Mouse (Mus musculus) hindbrain, embryonic 14.5 days (tissue): ENCODE results near the gene H2-Ob. TPM values are rescaled to one million over a fixed set of nuclear protein-coding genes. Genes with fewer than 3 reads are reported as not detected.
"Not testable (repeated sequence)": the region's sequence is repeated elsewhere in the genome, so short reads cannot be mapped to it uniquely, and the experiment has no call there.

Experiments used
- ATAC-seq: fragments of 200-750 bp; cut with Nextera tagmentation; 2 replicates; pipeline ENCODE4 v1.8.0; 2017; ENCODE audit warnings: moderate number of reproducible peaks, mild to moderate bottlenecking, moderate TSS enrichment, moderate library complexity; ENCODE audit not compliant: low FRiP score
- DNase-seq: peaks from one replicate; pipeline ENCODE4 v3.0.0-alpha.2; 2015; ENCODE audit warnings: low spot score
- H3K27ac ChIP-seq: fragments of 300-500 bp; sonication (generic); 2 replicates; pipeline ENCODE4 v1.5.1; 2014; ENCODE audit warnings: mild to moderate bottlenecking, moderate library complexity
- H3K27me3 ChIP-seq: fragments of 300-500 bp; sonication (generic); 2 replicates; pipeline ENCODE4 v1.6.1; 2014; ENCODE audit warnings: mild to moderate bottlenecking, low read length, mixed read lengths; ENCODE audit not compliant: control insufficient read depth, insufficient read depth
- H3K36me3 ChIP-seq: fragments of 300-500 bp; sonication (generic); replicated peaks from 2 replicates; pipeline ENCODE4 v1.6.1; 2014; ENCODE audit not compliant: control insufficient read depth, insufficient read depth
- H3K4me1 ChIP-seq: fragments of 300-500 bp; sonication (generic); replicated peaks from 2 replicates; pipeline ENCODE4 v1.6.1; 2014; ENCODE audit warnings: antibody characterized with exemption, low read length, mixed read lengths; ENCODE audit not compliant: control insufficient read depth, insufficient read depth
- H3K4me2 ChIP-seq: fragments of 300-500 bp; sonication (generic); replicated peaks from 2 replicates; pipeline ENCODE4 v1.6.1; 2014; ENCODE audit warnings: mild to moderate bottlenecking, moderate library complexity
- H3K4me3 ChIP-seq: fragments of 300-500 bp; sonication (generic); replicated peaks from 2 replicates; pipeline ENCODE4 v1.5.1; 2014; ENCODE audit warnings: mild to moderate bottlenecking, low read length
- H3K9ac ChIP-seq: fragments of 300-500 bp; sonication (generic); 2 replicates; pipeline ENCODE4 v1.6.1; 2014
- H3K9me3 ChIP-seq: fragments of 300-500 bp; sonication (generic); 2 replicates; pipeline ENCODE4 v1.6.1; 2016; ENCODE audit warnings: low read length; ENCODE audit not compliant: control insufficient read depth
- WGBS: fragments of 180-500 bp; shearing (Covaris S2); extraction: QIAGEN DNeasy Blood & Tissue Kit; methylation state at CpG from one replicate; pipeline ENCODE4 v1.1.7; 2014; 5-methylcytosine and 5-hydroxymethylcytosine counted together
- polyA plus RNA-seq: library from polyadenylated mRNA; unstranded; fragments of >200 nt; fragmentation: Nextera tagmentation; extraction: Ambion mirVana; gene quantifications from 2 replicates; pipeline ENCODE4 v1.2.1, GENCODE M21; 2014

Gene H2-Ob
- polyA plus RNA-seq, 1 experiment from 2014 or later: not detected

GRCm38 (mm10) chr17:34230971-34231370 lies 7.7 kb upstream of the H2-Ob start:
- H3K27ac ChIP-seq, H3K27me3 ChIP-seq, H3K4me3 ChIP-seq, H3K36me3 ChIP-seq, DNase-seq, H3K9ac ChIP-seq, ATAC-seq, H3K9me3 ChIP-seq, H3K4me1 ChIP-seq, H3K4me2 ChIP-seq: not testable (repeated sequence)
- WGBS: 95% methylated on average over 2 of the region's 9 CpGs

GRCm38 (mm10) chr17:34232021-34232420 lies 6.7 kb upstream of the H2-Ob start:
- H3K4me1 ChIP-seq, ATAC-seq, H3K27ac ChIP-seq, H3K4me2 ChIP-seq, H3K9me3 ChIP-seq, DNase-seq, H3K9ac ChIP-seq, H3K36me3 ChIP-seq, H3K4me3 ChIP-seq, H3K27me3 ChIP-seq: not testable (repeated sequence)
- 95% methylated on average over 4 of the region's 7 CpGs for WGBS

GRCm38 (mm10) chr17:34234926-34235325 lies 3.8 kb upstream of the H2-Ob start:
- Histone ChIP-seq H3K4me2 (no peak overlapping the region), H3K4me3 (no peak overlapping the region), H3K27ac (no peak overlapping the region), H3K27me3 (no peaks in the 10 kb centered on the region), H3K9me3 (no peaks in the 10 kb centered on the region), H3K4me1 (no peaks in the 10 kb centered on the region), H3K9ac (no peak overlapping the region), H3K36me3 (no peaks in the 10 kb centered on the region)
- WGBS: 50% methylated on average over 9 of the region's 9 CpGs
- DNase-seq: peak; percentile 66
- ATAC-seq: no peak

GRCm38 (mm10) chr17:34236691-34237090 lies 2.0 kb upstream of the H2-Ob start:
- no peak overlapping the region for H3K4me3 ChIP-seq
- H3K9me3 ChIP-seq: 0 out of 2 replicates have a peak, but pooled peaks cover under 1% of the 10 kb centered on the region
- no peaks in the 10 kb centered on the region for H3K36me3 ChIP-seq
- DNase-seq (no peak), ATAC-seq (no peak)
- no peaks in the 10 kb centered on the region for H3K4me1 ChIP-seq
- WGBS: 86% methylated on average over 5 of the region's 5 CpGs
- H3K27ac ChIP-seq: no peak overlapping the region
- no peak overlapping the region for H3K4me2 ChIP-seq
- H3K27me3 ChIP-seq: no peaks in the 10 kb centered on the region
- H3K9ac ChIP-seq: no peak overlapping the region

GRCm38 (mm10) chr17:34237741-34238140 lies 962 bp upstream of the H2-Ob start:
- H3K27ac ChIP-seq: no peak overlapping the region
- H3K9ac ChIP-seq: no peak overlapping the region
- no peak overlapping the region for H3K4me3 ChIP-seq
- no peaks in the 10 kb centered on the region for H3K27me3 ChIP-seq
- WGBS: 81% methylated on average over 3 of the region's 3 CpGs
- ATAC-seq: no peak
- no peaks in the 10 kb centered on the region for H3K4me1 ChIP-seq
- H3K9me3 ChIP-seq: 0 out of 2 replicates have a peak, but pooled peaks cover 2% of the 10 kb centered on the region
- no peak for DNase-seq
- no peak overlapping the region for H3K4me2 ChIP-seq
- H3K36me3 ChIP-seq: no peaks in the 10 kb centered on the region

GRCm38 (mm10) chr17:34239601-34240041 lies 918 bp downstream of the H2-Ob start:
- 0 out of 2 replicates have a peak, but pooled peaks cover 2% of the 10 kb centered on the region for H3K9me3 ChIP-seq
- no peak overlapping the region for H3K27ac ChIP-seq
- no peak overlapping the region for H3K4me2 ChIP-seq
- no peaks in the 10 kb centered on the region for H3K4me1 ChIP-seq
- no peak overlapping the region for H3K9ac ChIP-seq
- ATAC-seq (no peak), DNase-seq (no peak)
- H3K4me3 ChIP-seq: no peak overlapping the region
- no peaks in the 10 kb centered on the region for H3K36me3 ChIP-seq
- WGBS: 72% methylated on average over 10 of the region's 10 CpGs
- H3K27me3 ChIP-seq: no peaks in the 10 kb centered on the region

GRCm38 (mm10) chr17:34240366-34240765 lies 1.7 kb downstream of the H2-Ob start:
- WGBS: 71% methylated on average over 3 of the region's 3 CpGs
- Histone ChIP-seq H3K36me3 (no peaks in the 10 kb centered on the region), H3K9ac (no peak overlapping the region), H3K4me2 (no peak overlapping the region), H3K9me3 (0 out of 2 replicates have a peak, but pooled peaks cover 2% of the 10 kb centered on the region), H3K27ac (no peak overlapping the region), H3K4me1 (no peaks in the 10 kb centered on the region), H3K4me3 (no peak overlapping the region), H3K27me3 (no peaks in the 10 kb centered on the region)
- no peak for DNase-seq
- ATAC-seq: no peak

GRCm38 (mm10) chr17:34240916-34241315 lies 2.2 kb downstream of the H2-Ob start:
- no peak overlapping the region for H3K27ac ChIP-seq
- 0 out of 2 replicates have a peak, but pooled peaks cover 2% of the 10 kb centered on the region for H3K9me3 ChIP-seq
- 86% methylated on average over 6 of the region's 6 CpGs for WGBS
- H3K9ac ChIP-seq: no peak overlapping the region
- no peaks in the 10 kb centered on the region for H3K27me3 ChIP-seq
- ATAC-seq: no peak
- H3K36me3 ChIP-seq: no peaks in the 10 kb centered on the region
- no peaks in the 10 kb centered on the region for H3K4me1 ChIP-seq
- H3K4me2 ChIP-seq: no peak overlapping the region
- H3K4me3 ChIP-seq: no peak overlapping the region
- DNase-seq: no peak

- Histone ChIP-seq H3K9me3 (0 out of 2 replicates have a peak, but pooled peaks cover 2% of the 10 kb centered on the region), H3K4me1 (no peaks in the 10 kb centered on the region), H3K27ac (no peak overlapping the region), H3K4me2 (no peak overlapping the region), H3K4me3 (no peak overlapping the region), H3K9ac (no peak overlapping the region), H3K27me3 (no peaks in the 10 kb centered on the region), H3K36me3 (no peaks in the 10 kb centered on the region)
- 80% methylated on average over 4 of the region's 4 CpGs for WGBS
- ATAC-seq (no peak), DNase-seq (no peak)
Observed at GRCm38 (mm10) chr17:34244656-34245055, 6.0 kb downstream of the H2-Ob start.

- ATAC-seq (no peak), DNase-seq (no peak)
- H3K27ac ChIP-seq: no peak overlapping the region
- H3K9ac ChIP-seq: no peak overlapping the region
- no peaks in the 10 kb centered on the region for H3K4me1 ChIP-seq
- WGBS: 90% methylated on average over 3 of the region's 3 CpGs
- H3K36me3 ChIP-seq: no peaks in the 10 kb centered on the region
- H3K4me2 ChIP-seq: no peak overlapping the region
- no peaks in the 10 kb centered on the region for H3K27me3 ChIP-seq
- H3K4me3 ChIP-seq: no peak overlapping the region
- no peaks in the 10 kb centered on the region for H3K9me3 ChIP-seq
Observed at GRCm38 (mm10) chr17:34247047-34247446, 8.3 kb downstream of the H2-Ob start.
